In the genomic region with DNA sequence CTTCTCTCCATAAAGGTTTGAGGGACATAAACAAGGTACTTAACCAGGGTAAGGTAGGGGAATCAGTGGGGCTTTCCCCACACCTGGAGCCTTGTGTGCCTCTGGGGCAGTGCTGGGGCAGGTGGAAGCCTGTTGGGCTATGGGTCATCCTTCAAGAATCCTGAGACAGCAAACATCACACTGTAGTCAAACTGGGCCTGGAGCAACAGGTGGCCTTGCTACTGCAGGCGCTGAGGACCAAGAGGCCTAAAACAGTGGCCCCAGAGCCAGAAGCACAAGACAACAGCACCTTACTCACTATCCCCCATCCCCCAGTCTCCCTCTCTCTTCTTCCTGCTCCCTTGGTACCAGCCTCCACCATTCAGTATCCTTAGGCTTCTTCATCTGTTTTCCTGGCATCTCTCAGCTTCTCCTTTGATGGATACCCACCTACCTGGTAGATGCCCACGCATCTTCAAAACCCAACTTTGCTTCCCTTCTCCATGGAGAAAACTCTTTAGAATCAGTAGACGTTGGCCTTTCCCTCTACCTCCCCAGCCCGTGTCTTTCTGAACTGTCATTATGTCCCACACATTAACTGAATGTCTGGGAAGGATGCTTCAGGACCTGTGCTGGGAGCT, we compare ENCODE assay signal across 20 mouse cellular contexts. TPM values are rescaled to one million over a fixed set of nuclear protein-coding genes. Genes with fewer than 3 reads are reported as not detected.
DNase-seq lines count a peak whose midpoint lies in the region; ATAC-seq and TF ChIP-seq lines count a peak whose summit lies in the region.
"Had no signal": no experiment of that assay in that cellular context is flagged by ENCODE, and none has a peak within 500 bp of the region (broad histone marks: within the 10 kb centered on the region; RNA-seq: fewer than 3 reads in every experiment).

No protein-coding gene starts in this region.

- H3K9me3 ChIP-seq in neural tube, embryonic 14.5 days (ENCODE audit: control insufficient read depth, low read length) = no peaks in the 10 kb centered on the region
- H3K9me3 ChIP-seq in intestine, postnatal 0 days (ENCODE audit: control insufficient read depth) = no peaks in the 10 kb centered on the region
- H3K9me3 ChIP-seq: embryonic facial prominence, embryonic 15.5 days; hindbrain, embryonic 15.5 days had no signal

- peak; percentile 14; the same call in 1 of the 2 replicates for ATAC-seq in frontal cortex, adult (ENCODE audit: low TSS enrichment)
- no peak for ATAC-seq in neural tube, embryonic 14.5 days (ENCODE audit: low read depth)
- no peak for ATAC-seq in intestine, postnatal 0 days
- ATAC-seq: CD4-positive, CD25-positive, alpha-beta regulatory T cell, adult 4 months had no signal

- no peak overlapping the region for H3K4me2 ChIP-seq in neural tube, embryonic 14.5 days (ENCODE audit: low read depth, low read length)
- no peak overlapping the region for H3K4me2 ChIP-seq in intestine, postnatal 0 days (replicated peaks; ENCODE audit: low read depth)
- H3K4me2 ChIP-seq: embryonic facial prominence, embryonic 15.5 days; heart, embryonic 11.5 days; hindbrain, embryonic 15.5 days had no signal

- H3K4me3 ChIP-seq in neural tube, embryonic 14.5 days (ENCODE audit: low read depth, low read length) = no peak overlapping the region
- H3K4me3 ChIP-seq in cortical plate, adult 2 months (ENCODE audit: insufficient read depth, low read length) = no peak overlapping the region
- no peak overlapping the region for H3K4me3 ChIP-seq in intestine, postnatal 0 days (ENCODE audit: low read depth, low read length)
- H3K4me3 ChIP-seq: embryonic facial prominence, embryonic 15.5 days; erythroblast, embryonic 14.5 days; heart, adult 2 months; hindbrain, embryonic 15.5 days had no signal

- H3K36me3 ChIP-seq in neural tube, embryonic 14.5 days (ENCODE audit: control insufficient read depth, insufficient read depth, low read length) = no peaks in the 10 kb centered on the region
- H3K36me3 ChIP-seq in intestine, postnatal 0 days (ENCODE audit: control insufficient read depth, insufficient read depth) = no peaks in the 10 kb centered on the region
- H3K36me3 ChIP-seq: embryonic facial prominence, embryonic 15.5 days; hindbrain, embryonic 15.5 days had no signal

- H3K27ac ChIP-seq in neural tube, embryonic 14.5 days (ENCODE audit: low read depth, low read length) = 0 out of 2 replicates have a peak overlapping the region, but pooled peaks have one; percentile 6
- peak overlapping the region; percentile 95 for H3K27ac ChIP-seq in cortical plate, adult 2 months (ENCODE audit: insufficient read depth, low read length)
- no peak overlapping the region for H3K27ac ChIP-seq in intestine, postnatal 0 days (ENCODE audit: low read depth, low read length)
- H3K27ac ChIP-seq: embryonic facial prominence, embryonic 15.5 days; heart, adult 2 months had no signal

- no peaks in the 10 kb centered on the region; the same call in 1 of the 2 replicates for H3K4me1 ChIP-seq in neural tube, embryonic 14.5 days (ENCODE audit: control insufficient read depth, insufficient read depth, low read length)
- H3K4me1 ChIP-seq in cortical plate, adult 2 months (ENCODE audit: control insufficient read depth, insufficient read depth, low read length) = peaks cover 13% of the 10 kb centered on the region
- H3K4me1 ChIP-seq in intestine, postnatal 0 days (replicated peaks; ENCODE audit: control insufficient read depth, insufficient read depth, low read length) = no peaks in the 10 kb centered on the region

- 95% methylated on average over 4 of the region's 4 CpGs for WGBS in neural tube, embryonic 14.5 days
- 89% methylated on average over 4 of the region's 4 CpGs for WGBS in intestine, postnatal 0 days

- no peak overlapping the region for H3K9ac ChIP-seq in neural tube, embryonic 14.5 days (replicated peaks; ENCODE audit: low read depth, low read length)
- H3K9ac ChIP-seq in intestine, postnatal 0 days (ENCODE audit: low read depth, low read length) = no peak overlapping the region
- H3K9ac ChIP-seq: embryonic facial prominence, embryonic 15.5 days; hindbrain, embryonic 15.5 days had no signal

- TF ChIP-seq CTCF in cortical plate, adult 2 months (IDR thresholded peaks at IDR 0.05; ENCODE audit: extremely low read depth, insufficient read depth, low read length) = no peak
- TF ChIP-seq CTCF in intestine, postnatal 0 days (IDR thresholded peaks at IDR 0.05; ENCODE audit: low read depth) = no peak

- DNase-seq in frontal cortex, adult 2 months (ENCODE audit: extremely low spot score in 1 of 2, low spot score in 1 of 2) = no peak
- no peak for DNase-seq in neural tube, embryonic 10.5 days (ENCODE audit: extremely low spot score, low spot score)
- DNase-seq in liver = no peak
- DNase-seq: B cell, adult 2 months; kidney, adult 8-10 months had no signal

- TF ChIP-seq POLR2A in cortical plate, adult 2 months (IDR thresholded peaks at IDR 0.05; ENCODE audit: extremely low read depth, insufficient read depth, low read length) = no peak

- H3K27me3 ChIP-seq in neural tube, embryonic 14.5 days (ENCODE audit: control insufficient read depth, insufficient read depth, low read length) = no peaks in the 10 kb centered on the region
- H3K27me3 ChIP-seq in intestine, postnatal 0 days (replicated peaks; ENCODE audit: control insufficient read depth, insufficient read depth, low read length) = no peaks in the 10 kb centered on the region
- H3K27me3 ChIP-seq: hindbrain, embryonic 15.5 days had no signal

RNA-seq across cellular contexts. Expression of a gene that starts 41.5 kb away (rescaled TPM):
- polyA plus RNA-seq in frontal cortex, adult 2 months (2012; rRNA removed) = not detected in 2 replicates
- polyA plus RNA-seq in neural tube, embryonic 14.5 days (2014; fragmentation: Nextera tagmentation; extraction: Ambion mirVana) = not detected in 2 replicates
- polyA plus RNA-seq in cortical plate, adult 2 months (2012; rRNA removed) = not detected in 2 replicates
- polyA plus RNA-seq in intestine, postnatal 0 days (2015; fragmentation: Nextera tagmentation; extraction: Ambion mirVana) = not detected in 2 replicates
- polyA plus RNA-seq: CD4-positive, CD25-positive, alpha-beta regulatory T cell, adult 4 months; embryonic facial prominence, embryonic 11.5 days; embryonic facial prominence, embryonic 15.5 days; erythroblast, embryonic 14.5 days; gonadal fat pad, adult 2 months; heart, adult 2 months; heart, embryonic 11.5 days; heart, postnatal 0 days; hindbrain, embryonic 11.5 days; hindbrain, embryonic 15.5 days; intestine, embryonic 16.5 days had no signal
